Mouse (Mus musculus): ENCODE data around the gene Lair1. TPM values are rescaled to one million over a fixed set of nuclear protein-coding genes. Genes with fewer than 3 reads are reported as not detected.

Lair1 gene
- 0.15 and 0.21 TPM in 2 replicates for polyA plus RNA-seq (2016; fragmentation: Nextera tagmentation; extraction: Ambion mirVana)

GRCm38 (mm10) chr7:4063013-4063412 lies at the start of gene Lair1:
Gene Lair1 (minus strand): TSS chr7:4063204.
- H3K9me3 ChIP-seq, result no peaks in the 10 kb centered on the region
- H3K4me3 ChIP-seq, result no peak within 1 kb of the TSS
- H3K27ac ChIP-seq, result no peak within 1 kb of the TSS
- DNase-seq (ENCODE audit: low spot score), result no peak
- H3K27me3 ChIP-seq (ENCODE audit: insufficient read depth, poor library complexity, severe bottlenecking), result no peaks in the 10 kb centered on the region
- WGBS, result 58% methylated on average over 2 of the region's 2 CpGs
- no peaks in the 10 kb centered on the region for H3K36me3 ChIP-seq
- no peaks in the 10 kb centered on the region for H3K4me1 ChIP-seq

- WGBS, result 55% methylated on average over 3 of the region's 3 CpGs
Observed at GRCm38 (mm10) chr7:4111766-4112165, 48.8 kb upstream of the Lair1 start.

GRCm38 (mm10) chr7:4103411-4103810 lies 40.4 kb upstream of the Lair1 start:
- DNase-seq (ENCODE audit: low spot score), result no peak
- no peak overlapping the region for H3K4me3 ChIP-seq
- H3K27ac ChIP-seq, result no peak overlapping the region
- H3K4me1 ChIP-seq, result no peaks in the 10 kb centered on the region
- no peaks in the 10 kb centered on the region for H3K27me3 ChIP-seq (ENCODE audit: insufficient read depth, poor library complexity, severe bottlenecking)
- 16% methylated on average over 4 of the region's 4 CpGs for whole genome bisulfite sequencing
- H3K9me3 ChIP-seq, result no peaks in the 10 kb centered on the region
- H3K36me3 ChIP-seq, result no peaks in the 10 kb centered on the region

More at GRCm38 (mm10) chr7:4111766-4112165, 48.8 kb upstream of the Lair1 start:
- no peaks in the 10 kb centered on the region for H3K4me1 ChIP-seq
- DNase-seq (ENCODE audit: low spot score), result no peak
- no peaks in the 10 kb centered on the region for H3K9me3 ChIP-seq
- no peaks in the 10 kb centered on the region for H3K36me3 ChIP-seq
- H3K27me3 ChIP-seq (ENCODE audit: insufficient read depth, poor library complexity, severe bottlenecking), result no peaks in the 10 kb centered on the region
- no peak overlapping the region for H3K4me3 ChIP-seq
- no peak overlapping the region for H3K27ac ChIP-seq

GRCm38 (mm10) chr7:4101144-4101543 lies 38.1 kb upstream of the Lair1 start:
- 79% methylated on average over 5 of the region's 5 CpGs for WGBS

GRCm38 (mm10) chr7:4098832-4099231 lies 35.8 kb upstream of the Lair1 start:
- Histone ChIP-seq H3K4me3 (no peak overlapping the region), H3K9me3 (no peaks in the 10 kb centered on the region), H3K36me3 (no peaks in the 10 kb centered on the region), H3K27me3 (ENCODE audit: insufficient read depth, poor library complexity, severe bottlenecking) (no peaks in the 10 kb centered on the region), H3K4me1 (no peaks in the 10 kb centered on the region), H3K27ac (no peak overlapping the region)
- 61% methylated on average over 2 of the region's 2 CpGs for WGBS
- DNase-seq (ENCODE audit: low spot score), result no peak

More at GRCm38 (mm10) chr7:4101144-4101543, 38.1 kb upstream of the Lair1 start:
- no peaks in the 10 kb centered on the region for H3K36me3 ChIP-seq
- no peaks in the 10 kb centered on the region for H3K9me3 ChIP-seq
- no peak overlapping the region for H3K27ac ChIP-seq
- H3K4me3 ChIP-seq, result no peak overlapping the region
- no peaks in the 10 kb centered on the region for H3K27me3 ChIP-seq (ENCODE audit: insufficient read depth, poor library complexity, severe bottlenecking)
- DNase-seq (ENCODE audit: low spot score), result no peak
- H3K4me1 ChIP-seq, result no peaks in the 10 kb centered on the region

GRCm38 (mm10) chr7:4098301-4098700 lies 35.3 kb upstream of the Lair1 start:
- Histone ChIP-seq H3K36me3 (no peaks in the 10 kb centered on the region), H3K9me3 (no peaks in the 10 kb centered on the region), H3K4me1 (no peaks in the 10 kb centered on the region), H3K4me3 (no peak overlapping the region), H3K27me3 (ENCODE audit: insufficient read depth, poor library complexity, severe bottlenecking) (no peaks in the 10 kb centered on the region), H3K27ac (no peak overlapping the region)
- WGBS, result 81% methylated on average over 2 of the region's 2 CpGs
- no peak for DNase-seq (ENCODE audit: low spot score)

GRCm38 (mm10) chr7:4091170-4091569 lies 28.2 kb upstream of the Lair1 start:
- Histone ChIP-seq H3K27me3 (ENCODE audit: insufficient read depth, poor library complexity, severe bottlenecking) (no peaks in the 10 kb centered on the region), H3K9me3 (no peaks in the 10 kb centered on the region), H3K4me3 (no peak overlapping the region), H3K4me1 (peaks cover 6% of the 10 kb centered on the region), H3K36me3 (no peaks in the 10 kb centered on the region), H3K27ac (no peak overlapping the region)
- DNase-seq (ENCODE audit: low spot score), result no peak
- 31% methylated on average over 8 of the region's 8 CpGs for WGBS

- Histone ChIP-seq H3K4me1 (peaks cover 6% of the 10 kb centered on the region), H3K27me3 (ENCODE audit: insufficient read depth, poor library complexity, severe bottlenecking) (no peaks in the 10 kb centered on the region), H3K9me3 (no peaks in the 10 kb centered on the region), H3K4me3 (no peak overlapping the region), H3K27ac (no peak overlapping the region), H3K36me3 (no peaks in the 10 kb centered on the region)
- WGBS, result 64% methylated on average over 2 of the region's 2 CpGs
- DNase-seq (ENCODE audit: low spot score), result no peak
Observed at GRCm38 (mm10) chr7:4088679-4089078, 25.7 kb upstream of the Lair1 start.

- H3K36me3 ChIP-seq, result no peaks in the 10 kb centered on the region
- H3K27ac ChIP-seq, result no peak overlapping the region
- no peaks in the 10 kb centered on the region for H3K9me3 ChIP-seq
- H3K4me3 ChIP-seq, result no peak overlapping the region
- 76% methylated on average over 6 of the region's 6 CpGs for WGBS
- no peaks in the 10 kb centered on the region for H3K27me3 ChIP-seq (ENCODE audit: insufficient read depth, poor library complexity, severe bottlenecking)
- H3K4me1 ChIP-seq, result peaks cover 6% of the 10 kb centered on the region
- DNase-seq (ENCODE audit: low spot score), result no peak
Observed at GRCm38 (mm10) chr7:4087896-4088480, 25.0 kb upstream of the Lair1 start.

GRCm38 (mm10) chr7:4087238-4087895 lies 24.4 kb upstream of the Lair1 start:
- WGBS, result 72% methylated on average over 4 of the region's 4 CpGs
- DNase-seq (ENCODE audit: low spot score), result no peak
- no peaks in the 10 kb centered on the region for H3K27me3 ChIP-seq (ENCODE audit: insufficient read depth, poor library complexity, severe bottlenecking)

GRCm38 (mm10) chr7:4085562-4085961 lies 22.6 kb upstream of the Lair1 start:
- Histone ChIP-seq H3K36me3 (no peaks in the 10 kb centered on the region), H3K4me1 (no peaks in the 10 kb centered on the region), H3K27me3 (ENCODE audit: insufficient read depth, poor library complexity, severe bottlenecking) (no peaks in the 10 kb centered on the region), H3K9me3 (no peaks in the 10 kb centered on the region), H3K4me3 (no peak overlapping the region), H3K27ac (no peak overlapping the region)
- no peak for DNase-seq (ENCODE audit: low spot score)

More at GRCm38 (mm10) chr7:4087238-4087895, 24.4 kb upstream of the Lair1 start:
- Histone ChIP-seq H3K27ac (no peak overlapping the region), H3K9me3 (no peaks in the 10 kb centered on the region), H3K4me1 (peaks cover 6% of the 10 kb centered on the region), H3K36me3 (no peaks in the 10 kb centered on the region), H3K4me3 (no peak overlapping the region)

- no peak overlapping the region for H3K27ac ChIP-seq
- 67% methylated on average over 6 of the region's 6 CpGs for WGBS
- no peaks in the 10 kb centered on the region for H3K4me1 ChIP-seq
- no peaks in the 10 kb centered on the region for H3K36me3 ChIP-seq
- no peaks in the 10 kb centered on the region for H3K9me3 ChIP-seq
- H3K27me3 ChIP-seq (ENCODE audit: insufficient read depth, poor library complexity, severe bottlenecking), result no peaks in the 10 kb centered on the region
- no peak overlapping the region for H3K4me3 ChIP-seq
- DNase-seq (ENCODE audit: low spot score), result no peak
Observed at GRCm38 (mm10) chr7:4084161-4084560, 21.2 kb upstream of the Lair1 start.

- no peak for DNase-seq (ENCODE audit: low spot score)
- Histone ChIP-seq H3K27me3 (ENCODE audit: insufficient read depth, poor library complexity, severe bottlenecking) (no peaks in the 10 kb centered on the region), H3K9me3 (no peaks in the 10 kb centered on the region), H3K4me1 (no peaks in the 10 kb centered on the region), H3K4me3 (no peak overlapping the region), H3K27ac (no peak overlapping the region), H3K36me3 (no peaks in the 10 kb centered on the region)
- 41% methylated on average over 2 of the region's 2 CpGs for WGBS
Observed at GRCm38 (mm10) chr7:4082804-4083203, 19.8 kb upstream of the Lair1 start.

- Histone ChIP-seq H3K4me3 (no peak overlapping the region), H3K27me3 (ENCODE audit: insufficient read depth, poor library complexity, severe bottlenecking) (no peaks in the 10 kb centered on the region), H3K36me3 (no peaks in the 10 kb centered on the region), H3K4me1 (no peaks in the 10 kb centered on the region), H3K27ac (no peak overlapping the region), H3K9me3 (no peaks in the 10 kb centered on the region)
- DNase-seq (ENCODE audit: low spot score), result no peak
Observed at GRCm38 (mm10) chr7:4081706-4082105, 18.7 kb upstream of the Lair1 start.

Measured in heart, embryonic 10.5 days (tissue).